Mouse (Mus musculus): ENCODE results near the gene Grid1.

GRCm38 (mm10) chr14:35519402-35519801 lies 699.5 kb downstream of the Grid1 start:
- TF ChIP-seq CTCF (IDR thresholded peaks at IDR 0.05; ENCODE audit: insufficient read depth, low read depth, low read length) (no peak), POLR2A (IDR thresholded peaks at IDR 0.05; ENCODE audit: insufficient read depth, low read depth, low read length) (no peak)
